Mouse (Mus musculus) kidney, embryonic 16.5 days (tissue): ENCODE measurements around the gene Gm11077. TPM values are rescaled to one million over a fixed set of nuclear protein-coding genes. Genes with fewer than 3 reads are reported as not detected.

ENCODE experiments used
- polyA plus RNA-seq: library from polyadenylated mRNA; unstranded; fragments of >200 nt; fragmentation: Nextera tagmentation; extraction: Ambion mirVana; gene quantifications from 2 replicates; pipeline ENCODE4 v1.2.1, GENCODE M21; 2015

Gene Gm11077
- polyA plus RNA-seq, 1 experiment from 2014 or later, result not detected

Other genes starting within 250 kb of the Gm11077 start
- gene Aebp2, start 106.6 kb upstream of the Gm11077 start, polyA plus RNA-seq, result 9.4 and 10.8 TPM in 2 replicates